Mouse (Mus musculus) activated CD4-positive, CD25-positive, alpha-beta regulatory T cell, adult 9 weeks (primary cell): ENCODE results near the gene Dph3. TPM values are rescaled to one million over a fixed set of nuclear protein-coding genes. Genes with fewer than 3 reads are reported as not detected.

ENCODE experiments used
- polyA plus RNA-seq: library from polyadenylated mRNA; unstranded; fragments of 100-300 nt; shearing (Covaris generic); gene quantifications from one replicate; pipeline ENCODE4 v1.2.1, GENCODE M21; 2017

The Dph3 gene
- 99.8 TPM for polyA plus RNA-seq

DNA sequence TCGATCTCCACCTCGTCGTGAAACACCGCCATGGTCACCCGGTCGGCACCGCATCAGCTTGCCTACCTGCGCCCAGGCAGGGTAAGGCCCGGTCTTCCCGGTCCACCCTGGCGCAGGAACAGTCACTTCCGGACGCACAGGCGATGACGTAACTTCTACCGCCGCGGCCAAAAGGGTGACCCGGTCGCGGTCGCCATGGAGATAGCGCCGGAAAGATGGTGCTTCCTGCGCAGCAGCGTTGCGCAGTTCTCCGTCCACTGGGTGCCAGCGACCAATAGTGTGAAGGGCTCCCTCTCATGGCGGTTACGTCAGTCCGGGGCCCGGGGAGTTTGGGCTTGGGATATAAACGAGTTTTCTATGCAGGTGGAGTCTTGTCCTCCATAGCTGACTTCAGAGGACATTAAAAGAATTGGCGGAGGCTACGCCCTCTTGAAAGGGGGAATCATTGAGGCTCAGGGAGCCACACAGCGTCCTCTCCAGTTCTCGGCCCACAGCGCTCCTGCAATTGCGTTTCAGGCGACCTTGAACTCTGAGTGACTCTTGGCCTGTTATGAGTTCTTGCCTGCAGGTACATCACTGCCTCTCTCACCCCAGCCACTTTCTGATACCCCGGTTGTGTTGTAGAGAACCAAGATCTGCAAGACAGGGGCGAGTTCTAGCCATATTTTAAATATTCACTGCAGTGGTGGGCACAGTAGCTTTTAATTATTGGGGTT lies at the start of gene Dph3:
Dph3 (minus strand) TSS at position 244 of the 716 bp plus-strand sequence.

DNA sequence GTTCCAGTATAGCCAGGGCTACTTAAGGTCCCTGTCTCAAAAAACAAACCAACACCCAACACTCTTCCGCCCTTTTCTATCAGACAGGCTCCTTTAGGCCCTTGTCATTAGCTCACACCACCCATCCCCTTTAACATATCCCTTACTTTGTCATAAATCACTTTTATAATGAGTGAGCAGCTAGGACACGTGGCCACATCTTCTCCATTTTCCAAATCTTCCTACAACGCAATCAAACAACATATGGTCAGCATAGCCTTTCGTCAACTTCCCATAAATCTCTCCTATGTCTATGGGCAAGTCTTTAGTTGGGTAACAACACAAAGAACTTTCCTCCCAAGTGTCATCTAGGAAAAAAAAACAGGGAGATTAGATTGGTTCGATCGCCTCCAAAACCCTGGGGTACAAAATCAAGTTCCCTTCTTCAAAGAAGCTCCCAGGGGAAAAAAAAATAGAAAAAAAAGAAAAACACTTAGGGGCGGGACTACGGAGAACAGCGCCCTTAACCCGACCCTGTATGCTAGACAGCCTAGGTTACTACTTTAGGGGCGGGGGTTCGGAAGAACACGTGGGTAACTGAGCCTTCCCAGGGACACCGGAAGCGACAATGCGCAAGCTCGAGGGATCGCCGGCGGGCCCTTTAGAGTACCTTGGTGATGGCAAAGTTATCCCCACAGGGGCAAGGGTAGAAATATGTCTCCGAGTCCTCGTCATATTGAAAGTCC lies 606 bp downstream of the Dph3 start, which contains the start of gene Oxnad1:
Oxnad1 (plus strand) TSS at position 614 of the 725 bp plus-strand sequence.

Other genes starting within 250 kb of the Dph3 start
- gene Galnt15, start 56.7 kb downstream of the Dph3 start, polyA plus RNA-seq = not detected
- gene Oxnad1, start 355 bp downstream of the Dph3 start, polyA plus RNA-seq = 21.0 TPM
- gene Msmb, start 56.3 kb upstream of the Dph3 start, polyA plus RNA-seq = not detected
- gene Ncoa4, start 74.1 kb upstream of the Dph3 start, polyA plus RNA-seq = 98.6 TPM
- 126 TPM for gene Timm23, start 116.2 kb upstream of the Dph3 start, polyA plus RNA-seq
- 33.2 TPM for gene Parg, start 116.2 kb upstream of the Dph3 start, polyA plus RNA-seq
- not detected for gene Ogdhl, start 236.3 kb upstream of the Dph3 start, polyA plus RNA-seq